Mouse (Mus musculus) forebrain, embryonic 13.5 days (tissue): ENCODE data around the gene Cdca4. TPM values are rescaled to one million over a fixed set of nuclear protein-coding genes. Genes with fewer than 3 reads are reported as not detected.

Experiments
- ATAC-seq: fragments of 200-750 bp; cut with Nextera tagmentation; 2 replicates; pipeline ENCODE4 v1.8.0; 2017
- H3K27ac ChIP-seq: fragments of 300-500 bp; sonication (generic); 2 replicates; pipeline ENCODE4 v1.5.1; 2015; ENCODE audit warnings: inconsistent platforms, mild to moderate bottlenecking, moderate library complexity
- H3K27me3 ChIP-seq: fragments of 300-500 bp; sonication (generic); 2 replicates; pipeline ENCODE4 v1.6.1; 2015; ENCODE audit warnings: mild to moderate bottlenecking, inconsistent platforms
- H3K36me3 ChIP-seq: fragments of 300-500 bp; sonication (generic); 2 replicates; pipeline ENCODE4 v1.6.1; 2015; ENCODE audit warnings: mild to moderate bottlenecking, inconsistent platforms; ENCODE audit not compliant: poor library complexity, severe bottlenecking
- H3K4me1 ChIP-seq: fragments of 300-500 bp; sonication (generic); 2 replicates; pipeline ENCODE4 v1.6.1; 2015; ENCODE audit warnings: inconsistent platforms
- H3K4me2 ChIP-seq: fragments of 300-500 bp; sonication (generic); 2 replicates; pipeline ENCODE4 v1.6.1; 2015; ENCODE audit warnings: inconsistent platforms, mild to moderate bottlenecking, moderate library complexity
- H3K4me3 ChIP-seq: fragments of 300-500 bp; sonication (generic); 2 replicates; pipeline ENCODE4 v1.5.1; 2015; ENCODE audit warnings: mild to moderate bottlenecking, inconsistent platforms
- H3K9ac ChIP-seq: fragments of 300-500 bp; sonication (generic); 2 replicates; pipeline ENCODE4 v1.6.1; 2015; ENCODE audit warnings: mild to moderate bottlenecking, inconsistent platforms
- H3K9me3 ChIP-seq: fragments of 300-500 bp; sonication (generic); replicated peaks from 2 replicates; pipeline ENCODE4 v1.6.1; 2016; ENCODE audit warnings: inconsistent platforms
- WGBS: fragments of 180-500 bp; shearing (Covaris S2); methylation state at CpG from one replicate; pipeline ENCODE4 v1.1.7; 2015; 5-methylcytosine and 5-hydroxymethylcytosine counted together
- polyA plus RNA-seq: library from polyadenylated mRNA; unstranded; fragments of >200 nt; fragmentation: Nextera tagmentation; extraction: Ambion mirVana; gene quantifications from 2 replicates; pipeline ENCODE4 v1.2.1, GENCODE M21; 2015

Gene Cdca4
- 123 and 134 TPM in 2 replicates for polyA plus RNA-seq

- H3K9me3 ChIP-seq: no peaks in the 10 kb centered on the region
- H3K4me3 ChIP-seq: peak within 1 kb of the TSS; percentile 99
- peaks cover 58% of the 10 kb centered on the region for H3K4me1 ChIP-seq
- WGBS: under 1% methylated on average over 63 of the region's 72 CpGs
- H3K27me3 ChIP-seq: no peaks in the 10 kb centered on the region
- H3K27ac ChIP-seq: peak within 1 kb of the TSS; percentile 93
- H3K36me3 ChIP-seq: peaks cover 50% of the 10 kb centered on the region
- H3K4me2 ChIP-seq: peak within 1 kb of the TSS; percentile 73
- H3K9ac ChIP-seq: peak within 1 kb of the TSS; percentile 97
- ATAC-seq: peak; percentile 97
These were observed at the start of gene Cdca4 for GRCm38 (mm10) chr12:112829244-112829864. TSS of gene Cdca4 (minus strand) at chr12:112829423.

DNA sequence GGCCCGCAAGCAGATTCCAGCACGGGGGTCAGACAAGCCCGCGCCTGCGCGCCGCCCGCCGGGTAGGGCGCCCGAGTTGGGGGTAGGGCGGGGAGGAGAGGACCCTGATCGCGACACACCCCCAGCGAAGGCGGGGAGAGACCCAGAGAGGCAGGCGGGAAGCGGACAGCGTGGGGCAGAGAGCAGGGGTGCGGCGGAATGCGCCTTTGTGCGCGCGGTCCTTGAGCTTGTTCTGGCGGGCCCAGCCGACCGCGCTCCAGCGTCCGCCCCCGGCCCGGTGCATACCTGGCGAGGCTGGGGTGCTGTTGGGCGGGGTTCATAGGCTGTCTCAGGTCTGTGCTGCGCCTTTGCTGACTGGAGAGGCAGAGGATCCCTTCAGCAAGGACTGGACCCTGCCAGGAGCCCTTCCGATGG, 48.4 kb upstream of the Cdca4 start:
- ATAC-seq: no peak
- no peak overlapping the region for H3K27ac ChIP-seq
- H3K4me3 ChIP-seq: peak overlapping the region; percentile 36
- peak overlapping the region; percentile 62 for H3K4me2 ChIP-seq
- peaks cover 25% of the 10 kb centered on the region for H3K4me1 ChIP-seq
- WGBS: 1% methylated on average over 33 of the region's 37 CpGs
- H3K9me3 ChIP-seq: no peaks in the 10 kb centered on the region
- H3K36me3 ChIP-seq: no peaks in the 10 kb centered on the region
- 0 out of 2 replicates have a peak overlapping the region, but pooled peaks have one; percentile 50 for H3K9ac ChIP-seq
- H3K27me3 ChIP-seq: peaks cover 84% of the 10 kb centered on the region

GRCm38 (mm10) chr12:112877073-112877576, 47.9 kb upstream of the Cdca4 start:
- Histone ChIP-seq H3K4me2 (peak overlapping the region; percentile 62), H3K9me3 (no peaks in the 10 kb centered on the region), H3K27ac (no peak overlapping the region), H3K4me3 (peak overlapping the region; percentile 36), H3K9ac (0 out of 2 replicates have a peak overlapping the region, but pooled peaks have one; percentile 50), H3K27me3 (peaks cover 85% of the 10 kb centered on the region), H3K4me1 (peaks cover 25% of the 10 kb centered on the region), H3K36me3 (no peaks in the 10 kb centered on the region)
- no peak for ATAC-seq
- WGBS: 7% methylated on average over 17 of the region's 17 CpGs

GRCm38 (mm10) chr12:112876332-112877072, 47.3 kb upstream of the Cdca4 start:
- peak overlapping the region; percentile 42 for H3K4me2 ChIP-seq
- H3K9ac ChIP-seq: 0 out of 2 replicates have a peak overlapping the region, but pooled peaks have one; percentile 3
- H3K27ac ChIP-seq: no peak overlapping the region
- H3K4me3 ChIP-seq: peak overlapping the region; percentile 18
- ATAC-seq: no peak
- no peaks in the 10 kb centered on the region for H3K9me3 ChIP-seq
- no peaks in the 10 kb centered on the region for H3K36me3 ChIP-seq
- H3K4me1 ChIP-seq: peaks cover 25% of the 10 kb centered on the region
- WGBS: 5% methylated on average over 28 of the region's 28 CpGs
- H3K27me3 ChIP-seq: peaks cover 92% of the 10 kb centered on the region

DNA sequence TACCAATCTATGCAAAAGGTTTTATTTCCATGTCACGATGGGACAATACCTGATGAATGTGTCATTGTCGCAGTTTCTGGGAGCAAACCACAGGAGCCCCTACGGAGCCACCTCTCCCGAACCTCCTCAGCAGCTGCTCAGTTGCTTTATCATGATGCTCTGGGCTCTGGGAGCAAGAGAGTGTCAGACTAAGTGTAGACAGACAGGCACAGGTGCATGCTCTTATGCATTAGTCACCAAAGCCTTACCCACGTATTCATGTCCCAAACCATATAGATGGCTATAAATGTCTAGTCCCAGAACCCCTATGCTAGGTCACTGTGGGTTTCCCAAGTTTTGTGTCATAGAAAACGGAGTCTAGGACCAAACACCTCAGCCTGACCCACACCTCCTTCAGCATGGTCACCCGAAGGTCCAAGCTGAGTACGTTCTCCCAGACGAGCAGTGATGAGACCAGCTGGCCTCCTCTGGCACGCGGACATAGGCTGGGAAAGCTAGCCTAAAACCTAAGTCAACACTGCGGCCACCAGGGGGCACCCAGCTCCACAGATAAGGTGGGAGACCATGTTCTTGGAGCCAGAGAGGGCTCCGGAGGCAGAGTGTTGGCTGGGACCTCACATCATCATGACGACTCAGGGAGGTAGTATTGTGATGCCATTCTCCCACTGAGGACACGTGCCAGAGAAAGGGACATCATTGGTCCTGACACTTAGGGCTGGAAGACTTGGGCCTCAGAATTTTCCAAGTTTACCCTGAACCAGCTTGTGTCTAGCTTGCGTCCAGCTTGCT, 46.2 kb upstream of the Cdca4 start:
- no peak overlapping the region for H3K4me2 ChIP-seq
- H3K4me3 ChIP-seq: no peak overlapping the region
- WGBS: 23% methylated on average over 16 of the region's 16 CpGs
- peak; percentile 66; the same call in 1 of the 2 replicates for ATAC-seq
- H3K9me3 ChIP-seq: no peaks in the 10 kb centered on the region
- H3K4me1 ChIP-seq: peaks cover 25% of the 10 kb centered on the region
- no peaks in the 10 kb centered on the region for H3K36me3 ChIP-seq
- no peak overlapping the region for H3K27ac ChIP-seq
- no peak overlapping the region for H3K9ac ChIP-seq
- H3K27me3 ChIP-seq: peaks cover 90% of the 10 kb centered on the region

DNA sequence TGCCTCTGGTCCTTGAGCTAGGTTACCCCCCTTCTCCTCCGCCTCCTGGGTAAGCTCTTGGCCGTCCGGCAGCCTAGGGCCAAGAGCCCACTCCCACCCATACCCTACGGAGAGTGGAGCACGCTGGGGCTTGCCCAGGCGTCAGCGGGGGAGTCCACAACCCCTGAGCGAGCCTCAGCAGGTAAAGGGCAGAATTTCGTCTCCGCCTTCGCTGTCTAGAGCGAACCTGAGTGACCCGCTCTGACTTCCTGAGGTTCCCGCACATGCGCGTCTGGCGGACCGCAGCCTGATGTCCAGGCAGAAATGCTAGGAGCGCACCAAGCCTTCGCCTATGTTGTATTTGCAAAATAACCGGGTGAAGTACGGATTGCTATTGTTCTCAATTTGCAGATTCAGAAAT, 45.0 kb upstream of the Cdca4 start:
- no peaks in the 10 kb centered on the region for H3K9me3 ChIP-seq
- ATAC-seq: no peak
- peak overlapping the region; percentile 39 for H3K4me2 ChIP-seq
- 9% methylated on average over 22 of the region's 22 CpGs for WGBS
- no peak overlapping the region for H3K27ac ChIP-seq
- peak overlapping the region; percentile 20; the same call in 1 of the 2 replicates for H3K4me3 ChIP-seq
- H3K4me1 ChIP-seq: peaks cover 25% of the 10 kb centered on the region
- H3K27me3 ChIP-seq: peaks cover 79% of the 10 kb centered on the region
- no peaks in the 10 kb centered on the region for H3K36me3 ChIP-seq
- H3K9ac ChIP-seq: peak overlapping the region; percentile 46; the same call in 1 of the 2 replicates

DNA sequence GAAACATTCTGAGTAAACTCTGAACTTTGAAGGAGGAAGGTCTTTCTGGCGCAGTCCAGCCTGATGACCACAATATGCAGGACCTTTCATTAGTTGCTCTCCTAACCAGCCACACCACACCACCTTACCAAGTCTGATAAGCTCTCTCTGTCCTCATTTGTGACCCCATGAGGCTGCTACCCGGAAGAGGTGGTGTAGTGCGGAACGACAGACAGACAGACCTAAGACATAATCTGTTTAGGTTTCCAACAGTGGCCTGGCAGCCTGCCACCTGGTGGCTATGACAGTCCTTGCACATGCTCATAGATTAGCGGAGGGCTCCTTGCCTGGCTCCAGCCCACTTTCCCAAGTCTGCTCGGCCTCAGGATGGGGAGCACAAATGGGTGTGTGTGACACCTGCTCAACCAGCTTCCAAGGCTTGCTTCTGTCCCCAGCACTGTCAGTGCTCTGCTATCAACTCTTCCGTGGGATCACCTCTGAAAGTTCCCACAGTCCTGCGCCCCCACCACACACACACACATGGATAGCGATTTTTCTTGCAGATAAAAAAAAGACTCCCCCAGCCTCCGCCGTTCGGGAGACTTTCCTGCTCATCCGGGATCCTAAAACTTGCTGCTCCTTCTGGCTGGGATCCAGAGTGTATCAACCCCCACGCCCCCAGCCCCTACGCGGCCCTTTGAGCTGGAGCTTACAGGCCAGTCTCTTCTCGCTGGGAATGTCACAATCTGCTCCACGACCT, 44.4 kb upstream of the Cdca4 start:
- no peaks in the 10 kb centered on the region for H3K9me3 ChIP-seq
- ATAC-seq: peak; percentile 34; the same call in 1 of the 2 replicates
- 21% methylated on average over 18 of the region's 18 CpGs for WGBS
- peaks cover 25% of the 10 kb centered on the region for H3K4me1 ChIP-seq
- no peaks in the 10 kb centered on the region for H3K36me3 ChIP-seq
- no peak overlapping the region for H3K27ac ChIP-seq
- 0 out of 2 replicates have a peak overlapping the region, but pooled peaks have one; percentile 46 for H3K9ac ChIP-seq
- H3K4me2 ChIP-seq: peak overlapping the region; percentile 39
- peaks cover 75% of the 10 kb centered on the region for H3K27me3 ChIP-seq
- H3K4me3 ChIP-seq: peak overlapping the region; percentile 20; the same call in 1 of the 2 replicates

GRCm38 (mm10) chr12:112872991-112873390, 43.8 kb upstream of the Cdca4 start:
- H3K27me3 ChIP-seq: peaks cover 73% of the 10 kb centered on the region
- WGBS: 88% methylated on average over 10 of the region's 10 CpGs
- no peak overlapping the region for H3K27ac ChIP-seq
- H3K36me3 ChIP-seq: no peaks in the 10 kb centered on the region
- no peak for ATAC-seq
- H3K4me1 ChIP-seq: peaks cover 25% of the 10 kb centered on the region
- H3K4me3 ChIP-seq: no peak overlapping the region
- H3K9me3 ChIP-seq: no peaks in the 10 kb centered on the region
- H3K9ac ChIP-seq: no peak overlapping the region
- H3K4me2 ChIP-seq: no peak overlapping the region

GRCm38 (mm10) chr12:112871272-112871671, 42.0 kb upstream of the Cdca4 start:
- Histone ChIP-seq H3K4me1 (peaks cover 11% of the 10 kb centered on the region), H3K4me2 (no peak overlapping the region), H3K9ac (no peak overlapping the region), H3K27me3 (peaks cover 60% of the 10 kb centered on the region), H3K4me3 (no peak overlapping the region), H3K36me3 (no peaks in the 10 kb centered on the region), H3K27ac (no peak overlapping the region), H3K9me3 (no peaks in the 10 kb centered on the region)
- no peak for ATAC-seq
- WGBS: 78% methylated on average over 2 of the region's 2 CpGs

DNA sequence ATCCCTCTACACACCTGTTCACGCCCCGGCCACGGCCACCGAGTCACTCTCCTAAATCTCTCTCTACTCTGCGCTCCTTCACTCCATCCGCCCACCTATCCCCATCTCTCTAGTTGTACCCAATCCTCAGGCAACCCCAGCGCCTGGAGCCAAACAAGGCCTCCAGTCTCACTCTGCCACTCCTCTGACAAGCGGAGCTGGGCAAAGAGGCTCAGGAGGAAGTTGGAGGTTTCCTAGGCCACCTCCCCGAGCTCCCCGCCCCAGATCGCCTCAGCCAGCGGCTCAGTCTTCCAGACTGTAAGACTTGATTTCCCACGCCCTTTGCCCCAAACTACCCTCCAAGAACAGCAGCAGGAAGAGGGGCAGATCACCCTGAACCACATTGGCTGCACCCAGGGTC, 41.6 kb upstream of the Cdca4 start:
- Histone ChIP-seq H3K36me3 (no peaks in the 10 kb centered on the region), H3K27me3 (peaks cover 55% of the 10 kb centered on the region), H3K27ac (no peak overlapping the region), H3K4me2 (no peak overlapping the region), H3K9ac (no peak overlapping the region), H3K4me1 (peaks cover 8% of the 10 kb centered on the region; the same call in 1 of the 2 replicates), H3K4me3 (no peak overlapping the region), H3K9me3 (no peaks in the 10 kb centered on the region)
- ATAC-seq: no peak
- 51% methylated on average over 13 of the region's 13 CpGs for WGBS

- H3K36me3 ChIP-seq: no peaks in the 10 kb centered on the region
- WGBS: 31% methylated on average over 16 of the region's 16 CpGs
- H3K4me3 ChIP-seq: no peak overlapping the region
- H3K9me3 ChIP-seq: no peaks in the 10 kb centered on the region
- no peak for ATAC-seq
- no peak overlapping the region for H3K9ac ChIP-seq
- no peak overlapping the region for H3K27ac ChIP-seq
- no peak overlapping the region for H3K4me2 ChIP-seq
- H3K27me3 ChIP-seq: peaks cover 45% of the 10 kb centered on the region
- H3K4me1 ChIP-seq: peaks cover 8% of the 10 kb centered on the region; the same call in 1 of the 2 replicates
These were observed 40.6 kb upstream of the Cdca4 start for GRCm38 (mm10) chr12:112869783-112870204.
